Mouse (Mus musculus): ENCODE data around the gene Foxp1.

Foxp1 gene

DNA sequence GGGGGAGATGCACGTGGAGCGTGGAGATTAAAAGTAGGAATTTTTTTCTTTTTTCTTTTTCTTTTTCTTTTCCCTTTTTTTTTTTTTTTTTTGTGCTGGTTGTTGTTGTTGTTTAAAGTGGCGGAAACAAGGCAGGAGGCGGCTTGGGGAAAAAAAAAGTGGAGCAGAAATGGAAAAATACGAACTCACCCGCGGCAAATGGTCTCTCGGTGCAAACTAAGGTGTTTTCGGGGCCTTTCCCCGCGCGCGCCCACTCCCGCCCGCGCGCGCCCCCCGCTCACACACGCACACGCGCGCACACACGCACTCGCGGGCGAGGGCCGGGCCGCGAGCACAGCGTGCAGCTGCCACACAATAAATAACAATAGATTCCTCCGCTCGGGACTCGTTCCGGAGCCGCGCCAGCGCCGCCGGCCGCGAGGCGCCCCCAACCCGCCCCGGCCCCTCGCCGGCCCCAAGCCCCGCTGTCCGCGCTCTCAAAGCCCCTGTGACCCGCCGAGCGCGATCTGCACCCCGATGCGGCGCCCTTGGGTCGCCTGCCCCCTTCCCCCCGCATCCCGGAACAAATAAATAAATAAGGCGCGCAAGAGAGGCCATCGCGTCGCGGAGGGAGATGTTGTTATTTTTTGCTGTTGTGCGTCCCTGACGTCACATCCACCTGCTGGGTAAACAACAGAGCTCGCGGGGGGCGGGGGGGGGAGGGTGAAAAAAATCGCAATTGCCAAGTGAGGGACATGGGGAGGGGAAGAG, at the start of gene Foxp1:
Gene Foxp1 (minus strand): TSS at position 363 of the 750 bp plus-strand sequence.
- no peak for DNase-seq (ENCODE audit: low read depth, low spot score)

DNA sequence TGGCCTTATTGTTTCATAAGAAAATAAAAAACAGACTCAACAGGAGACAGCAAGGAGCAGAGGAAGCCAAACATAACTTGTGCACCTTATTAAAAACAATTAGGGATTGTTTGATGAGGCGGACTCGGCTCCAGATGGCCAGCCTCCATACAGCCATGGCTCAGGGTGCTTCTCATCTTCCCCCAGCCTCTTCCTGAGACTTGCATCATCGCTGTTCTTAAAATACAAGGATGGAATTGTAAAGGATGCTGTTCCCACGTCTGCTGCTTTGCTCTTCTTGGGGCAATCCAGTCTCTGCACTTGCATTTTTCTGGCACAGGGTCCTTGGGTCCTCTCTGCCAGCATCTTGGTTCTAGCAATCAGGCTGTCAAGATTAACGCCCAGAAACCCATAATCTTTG, 49.5 kb upstream of the Foxp1 start:
- no peak for DNase-seq (ENCODE audit: low read depth, low spot score)

DNA sequence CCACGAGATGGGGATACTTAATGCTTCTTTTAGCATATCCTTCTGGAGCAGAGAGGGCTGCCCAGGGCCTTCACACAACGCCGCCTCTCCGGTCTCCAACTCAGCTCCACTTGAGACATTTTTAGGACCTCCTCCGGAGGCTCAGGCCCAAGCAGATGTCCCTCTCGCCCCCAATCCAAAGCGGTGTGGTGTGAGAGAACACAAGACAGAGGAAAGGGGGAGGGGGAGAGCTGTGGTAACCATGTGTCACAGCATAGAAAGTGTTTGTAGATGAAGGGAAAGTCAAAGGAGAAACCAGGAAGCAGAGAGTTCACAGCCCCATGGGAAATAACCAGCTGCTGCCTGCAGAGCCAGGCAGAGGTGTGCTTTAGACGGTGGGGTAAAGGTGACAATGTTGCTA, 44.4 kb upstream of the Foxp1 start:
- DNase-seq (ENCODE audit: low read depth, low spot score) = no peak

DNA sequence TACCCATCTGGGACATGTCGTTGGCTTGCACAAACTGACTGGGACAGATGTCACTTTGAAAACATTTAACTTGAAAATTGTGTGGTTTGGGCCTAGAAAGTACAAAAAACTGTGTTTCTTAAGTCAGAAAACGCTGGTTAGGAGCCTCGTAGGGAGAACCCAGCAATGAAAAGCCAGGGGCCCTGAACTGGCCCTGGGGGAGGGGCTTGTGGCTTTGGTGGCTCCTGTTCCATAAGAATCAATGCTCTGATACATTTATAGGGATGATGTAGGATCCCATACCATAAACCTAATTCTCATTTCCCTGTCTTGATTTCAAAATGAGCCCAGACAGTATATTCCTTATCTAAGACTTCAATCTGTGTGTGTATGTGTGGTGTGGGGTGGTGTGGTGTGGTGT, 42.2 kb upstream of the Foxp1 start:
- DNase-seq (ENCODE audit: low read depth, low spot score) = no peak

DNA sequence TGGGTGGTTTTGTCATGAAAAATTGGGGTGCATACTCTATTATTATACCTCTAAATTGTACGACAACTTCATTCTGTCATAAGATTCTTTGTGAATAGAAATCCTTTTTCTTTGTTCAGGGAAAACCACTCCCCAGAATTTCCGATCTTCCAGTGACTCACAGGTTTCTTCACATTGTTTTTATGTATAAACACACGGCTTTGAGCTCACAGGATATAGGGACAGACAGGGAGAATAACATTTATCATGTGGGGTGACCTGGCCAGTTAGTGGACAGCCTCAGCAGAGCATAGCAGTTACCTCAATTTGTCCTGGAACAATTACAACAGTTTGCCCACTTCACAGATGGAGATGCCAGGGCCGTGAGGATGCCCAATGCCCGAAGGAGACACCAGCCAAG, 34.4 kb upstream of the Foxp1 start:
- no peak for DNase-seq (ENCODE audit: low read depth, low spot score)

DNA sequence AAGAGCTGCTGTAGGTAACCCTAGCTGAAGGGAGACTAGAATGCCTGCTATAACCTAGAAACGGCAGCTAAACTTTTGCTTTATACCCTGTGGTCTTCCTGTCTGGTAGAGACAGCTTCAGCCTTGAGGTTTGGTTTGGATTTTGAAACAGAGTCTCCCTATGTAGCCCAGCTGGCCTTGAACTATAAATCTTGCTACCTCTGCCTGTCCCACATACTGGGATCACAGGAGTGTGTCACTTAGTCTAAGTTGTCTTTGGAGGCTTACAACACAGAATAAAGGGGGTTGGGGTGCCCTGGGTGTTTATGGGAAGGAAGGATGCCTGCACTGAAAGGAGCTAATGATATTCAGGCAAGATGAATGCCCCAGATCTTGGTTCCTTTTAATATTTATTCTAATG, 30.3 kb upstream of the Foxp1 start:
- no peak for DNase-seq (ENCODE audit: low read depth, low spot score)

DNA sequence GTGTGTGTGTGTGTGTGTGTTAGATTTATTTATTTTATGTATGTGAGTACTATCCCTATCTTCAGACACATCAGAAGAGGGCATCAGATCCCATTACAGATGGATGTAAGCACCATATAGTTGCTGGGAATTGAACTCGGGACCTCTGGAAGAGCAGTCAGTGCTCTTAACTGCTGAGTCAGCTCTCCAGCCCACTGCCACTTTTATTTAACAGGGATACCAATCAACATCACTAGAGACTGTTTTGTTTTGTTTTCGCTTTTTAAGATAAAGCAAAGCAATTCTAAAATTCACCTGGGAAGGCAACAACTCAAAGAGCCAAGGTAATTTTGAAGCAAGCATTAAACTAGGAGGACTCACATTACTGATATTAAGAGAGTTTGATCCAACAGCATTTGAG, 23.9 kb upstream of the Foxp1 start:
- DNase-seq (ENCODE audit: low read depth, low spot score) = no peak

DNA sequence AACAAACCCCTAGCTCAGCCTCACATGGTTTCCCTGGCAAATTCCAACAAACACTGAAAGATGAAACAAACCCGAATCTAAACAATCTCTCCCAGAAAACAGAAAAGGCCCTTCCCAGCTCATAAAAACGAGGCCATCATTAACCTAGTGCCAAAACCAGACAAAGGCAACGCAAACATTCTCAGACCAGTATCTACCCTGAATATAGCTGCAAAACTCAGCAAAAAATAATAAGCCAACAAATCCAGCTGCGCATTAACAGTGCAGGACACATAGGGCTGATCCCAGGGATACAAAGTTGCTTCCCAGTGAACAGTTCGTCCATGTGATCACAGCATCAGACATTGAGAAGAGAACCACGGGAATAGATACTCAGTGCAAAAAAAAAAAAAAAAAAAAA, 22.9 kb upstream of the Foxp1 start:
- DNase-seq (ENCODE audit: low read depth, low spot score) = no peak

DNA sequence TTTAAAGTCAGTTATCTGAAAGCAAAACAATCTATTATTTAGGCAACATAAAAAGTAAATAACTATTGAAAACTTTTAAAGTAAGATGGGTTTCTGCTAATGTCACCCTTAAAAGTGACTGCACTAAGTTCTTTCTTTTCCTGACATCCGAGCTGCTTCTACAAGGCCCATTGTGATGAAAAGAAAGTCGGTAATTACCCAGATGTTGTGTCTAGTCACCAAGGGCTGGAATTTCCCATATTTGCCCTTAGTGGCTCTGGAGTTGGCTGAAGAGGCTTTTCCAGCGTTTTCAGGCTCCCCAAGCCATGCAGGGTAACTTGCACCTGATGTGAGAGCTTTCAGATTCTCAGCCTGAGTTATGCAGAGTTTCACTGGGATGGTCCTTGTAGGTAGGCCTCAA, 18.6 kb upstream of the Foxp1 start:
- no peak for DNase-seq (ENCODE audit: low read depth, low spot score)

DNA sequence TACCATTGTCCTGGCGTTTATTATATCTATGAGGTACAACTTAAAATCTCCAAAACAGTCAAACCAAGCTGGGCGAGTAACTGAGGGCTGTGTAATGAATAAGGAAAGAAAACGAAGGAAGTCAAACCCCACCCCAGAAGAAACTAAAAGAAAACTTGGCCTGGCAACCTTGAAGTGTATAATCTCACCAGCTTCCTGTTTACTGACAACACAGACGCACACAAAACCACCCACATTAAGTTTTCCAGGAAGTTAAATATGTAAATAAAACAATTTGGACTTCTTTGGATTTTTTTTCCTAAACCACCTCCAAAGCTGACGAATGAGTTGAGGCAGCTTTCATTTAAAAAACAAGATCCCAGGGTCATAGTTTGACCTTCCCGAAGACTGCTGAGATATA, 18.1 kb upstream of the Foxp1 start:
- DNase-seq (ENCODE audit: low read depth, low spot score) = no peak

DNA sequence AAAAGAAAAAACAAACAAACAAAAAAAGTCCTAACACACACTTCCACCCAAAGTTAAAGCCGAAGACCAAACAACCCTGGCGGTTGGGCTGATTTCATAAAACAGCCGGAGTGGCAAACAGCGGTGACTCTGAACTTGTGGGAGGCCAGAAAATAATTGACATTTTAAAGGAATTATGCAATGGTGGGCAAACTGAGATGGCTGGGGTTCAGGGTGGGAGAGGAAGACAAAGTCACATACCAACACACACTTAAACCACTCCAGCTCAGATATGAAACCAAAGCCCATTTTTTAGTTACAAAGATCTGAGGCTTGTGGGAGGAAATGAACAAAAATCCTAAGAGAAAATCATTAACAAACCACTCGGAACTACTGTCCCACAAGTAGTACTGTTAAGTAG, 17.6 kb upstream of the Foxp1 start:
- DNase-seq (ENCODE audit: low read depth, low spot score) = no peak

DNA sequence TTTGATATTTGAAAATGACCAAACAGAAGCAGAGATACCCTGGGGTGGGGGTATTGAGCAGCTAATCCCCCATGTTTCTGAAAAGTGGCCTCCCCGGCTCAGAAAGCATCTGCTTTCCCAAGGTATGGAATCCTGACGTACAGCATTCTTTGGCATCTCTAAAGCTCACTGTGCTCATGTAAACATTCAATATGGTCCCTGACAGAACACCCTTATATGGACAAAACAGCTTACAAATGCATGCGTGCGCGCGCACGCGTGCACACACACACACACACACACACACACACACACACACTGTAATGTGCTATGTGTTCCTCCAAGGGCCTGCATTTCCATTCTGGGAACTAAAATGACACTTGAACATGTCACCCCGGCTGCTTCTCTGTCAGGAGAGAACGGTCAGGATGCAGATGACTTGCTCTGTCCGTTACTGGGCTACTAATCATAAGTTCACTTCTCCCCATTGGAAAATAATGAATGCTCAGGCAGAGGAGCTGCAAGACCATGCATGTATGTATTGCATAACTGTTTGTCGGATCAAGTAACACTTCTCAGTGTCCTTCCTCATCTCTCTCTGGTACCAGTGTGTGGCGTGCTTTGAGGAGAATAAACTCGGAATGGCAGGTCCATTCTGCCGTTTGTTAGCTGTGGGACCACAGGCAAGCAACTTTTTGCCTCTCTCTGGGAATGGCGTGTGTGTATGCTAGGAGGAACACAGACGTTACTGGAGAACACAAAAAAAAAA, 15.8 kb upstream of the Foxp1 start:
- DNase-seq (ENCODE audit: low read depth, low spot score) = no peak

DNA sequence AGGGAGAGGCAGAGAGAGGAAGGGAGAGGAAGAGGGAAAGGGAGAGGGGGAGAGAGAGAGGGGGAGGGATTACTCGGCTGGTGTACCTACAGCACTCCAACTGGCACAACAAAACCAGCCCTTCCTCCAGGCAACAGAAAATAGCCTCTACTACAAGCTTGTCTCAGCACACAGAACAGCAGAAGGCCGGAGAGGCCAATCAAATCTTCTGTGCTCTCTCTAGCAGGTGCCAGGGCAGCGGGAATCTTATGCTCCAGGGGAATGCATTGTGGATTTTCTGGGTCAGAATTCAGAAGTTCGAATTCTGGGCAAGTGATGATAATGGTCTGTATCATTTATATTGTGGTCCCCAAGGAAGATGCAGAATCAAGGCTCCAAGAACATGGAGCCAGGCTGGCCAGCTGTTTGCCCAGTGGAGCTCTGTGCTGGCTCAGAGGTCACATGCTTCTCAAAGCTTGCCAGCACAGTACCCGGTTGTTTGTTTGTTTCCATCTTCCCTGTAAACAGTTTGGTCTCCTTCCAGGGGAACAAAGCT, 11.8 kb upstream of the Foxp1 start:
- DNase-seq (ENCODE audit: low read depth, low spot score) = no peak

DNA sequence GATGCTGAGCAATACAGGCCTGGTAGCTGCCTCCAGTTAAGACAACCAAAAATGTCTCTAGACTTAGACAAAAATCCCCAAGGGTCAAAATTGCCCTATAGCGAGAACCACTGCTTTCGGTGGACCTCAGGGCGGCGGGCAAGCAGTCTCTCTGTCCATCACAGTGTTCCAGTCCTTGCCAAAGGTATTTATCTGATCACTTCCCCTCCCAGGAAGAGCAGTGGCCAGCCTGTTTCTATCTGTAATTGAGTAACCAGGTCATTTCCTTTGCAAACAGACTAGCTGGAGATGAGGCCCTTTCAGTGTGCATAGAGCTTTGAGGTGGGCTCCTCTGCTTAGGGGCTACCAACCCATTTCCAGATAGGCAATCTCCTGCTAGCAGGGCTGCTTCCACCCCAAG, 9.9 kb upstream of the Foxp1 start:
- no peak for DNase-seq (ENCODE audit: low read depth, low spot score)

DNA sequence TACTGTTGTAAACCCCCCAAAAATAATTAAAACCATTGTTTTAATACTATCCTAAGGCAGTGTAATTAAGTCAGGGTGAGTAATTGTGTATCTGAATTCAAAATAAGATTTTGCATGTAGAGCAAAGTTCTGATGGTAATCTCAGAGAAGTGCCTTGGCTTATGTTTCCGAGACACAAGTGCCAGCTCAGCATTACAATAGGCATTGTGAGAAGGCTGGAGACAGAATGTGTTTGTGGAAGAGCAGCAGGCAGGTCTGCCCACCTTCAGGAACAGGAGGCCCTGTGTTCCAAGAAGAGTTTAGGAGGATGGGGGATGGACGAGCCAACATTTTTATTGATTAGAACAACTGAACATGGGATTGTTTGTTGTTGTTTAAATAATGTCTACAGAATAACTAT, 6.5 kb upstream of the Foxp1 start:
- DNase-seq (ENCODE audit: low read depth, low spot score) = no peak

DNA sequence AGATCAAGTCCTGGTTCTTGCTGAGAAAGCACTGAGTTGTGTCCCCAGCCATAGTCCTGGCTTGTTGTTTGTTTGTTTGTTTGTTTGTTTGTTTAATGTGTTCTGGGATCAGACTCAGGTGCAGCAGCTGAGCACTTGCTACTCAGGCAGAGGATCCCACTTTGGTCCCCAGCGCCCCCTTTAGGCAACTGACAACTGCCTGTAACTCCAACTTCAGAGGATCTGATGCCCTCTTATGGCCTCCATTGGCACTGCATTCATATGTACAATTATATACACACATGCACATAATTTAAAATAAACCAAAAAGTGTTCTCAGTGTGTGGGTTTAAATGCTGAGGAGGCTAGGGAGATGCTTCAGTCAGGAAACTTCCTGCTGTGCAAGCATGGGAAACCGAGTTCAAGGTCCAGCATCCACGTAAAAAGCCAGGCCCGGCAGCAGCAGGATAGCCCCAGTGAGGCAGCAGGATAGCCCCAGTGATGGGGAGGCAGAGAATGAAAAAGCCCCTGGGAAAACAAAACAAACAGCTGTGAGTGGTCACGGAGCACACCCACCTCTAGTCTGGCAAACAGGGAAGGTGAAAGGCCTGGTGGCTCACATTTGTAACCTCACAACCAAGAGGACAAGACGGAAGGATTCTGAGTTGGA, 5.1 kb upstream of the Foxp1 start:
- no peak for DNase-seq (ENCODE audit: low read depth, low spot score)

DNA sequence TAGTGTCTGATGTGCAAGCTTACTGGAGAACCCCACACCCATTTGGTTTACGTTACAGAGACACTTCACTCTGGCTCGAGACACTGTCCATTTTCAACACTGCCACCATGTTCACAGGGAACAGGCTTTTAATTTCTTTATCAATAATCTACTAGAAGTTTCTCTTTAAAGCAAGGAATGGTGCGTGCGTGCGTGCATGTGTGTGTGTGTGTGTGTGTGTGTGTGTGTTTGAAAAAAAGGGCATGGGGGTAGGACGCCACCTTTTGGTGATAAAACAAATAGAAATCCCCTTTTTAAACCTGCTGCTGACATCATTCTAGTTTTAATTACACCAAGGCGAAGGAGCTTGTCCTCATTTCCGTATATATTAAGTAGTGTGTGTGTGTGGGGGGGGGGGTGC, 2.8 kb upstream of the Foxp1 start:
- DNase-seq (ENCODE audit: low read depth, low spot score) = no peak

DNA sequence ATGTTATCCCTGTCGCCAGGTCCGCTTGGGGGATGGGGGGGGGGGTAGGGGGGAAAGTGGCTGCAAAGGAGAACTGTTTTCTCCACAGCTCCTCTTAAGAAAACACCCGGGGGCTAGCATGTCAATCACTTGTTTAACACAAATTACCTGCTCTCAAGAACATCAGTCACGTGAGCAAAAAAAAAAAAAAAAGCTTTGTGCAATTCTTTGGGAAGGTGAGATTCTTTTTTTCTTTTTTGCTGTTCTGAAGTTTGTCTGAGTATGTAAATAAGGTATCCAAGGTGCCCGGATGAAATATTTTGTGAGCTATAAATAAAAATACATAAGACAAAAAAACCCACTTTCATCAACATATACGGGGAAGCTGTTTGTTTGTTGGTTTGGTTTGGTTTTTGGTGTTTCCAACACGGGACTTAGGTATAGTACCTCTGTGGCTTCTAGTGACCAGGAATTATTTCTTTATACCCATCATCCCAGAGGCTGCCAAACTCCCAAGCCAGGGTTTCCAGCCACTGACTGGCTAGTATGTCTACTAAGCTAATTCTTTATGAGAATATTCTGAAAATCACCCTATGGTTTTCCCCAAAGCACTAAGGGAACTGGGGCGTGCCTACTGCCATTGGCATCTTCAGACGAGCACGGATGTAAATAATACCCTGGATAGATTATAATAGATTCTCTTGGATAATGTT, 1.3 kb upstream of the Foxp1 start:
- DNase-seq (ENCODE audit: low read depth, low spot score) = no peak

DNA sequence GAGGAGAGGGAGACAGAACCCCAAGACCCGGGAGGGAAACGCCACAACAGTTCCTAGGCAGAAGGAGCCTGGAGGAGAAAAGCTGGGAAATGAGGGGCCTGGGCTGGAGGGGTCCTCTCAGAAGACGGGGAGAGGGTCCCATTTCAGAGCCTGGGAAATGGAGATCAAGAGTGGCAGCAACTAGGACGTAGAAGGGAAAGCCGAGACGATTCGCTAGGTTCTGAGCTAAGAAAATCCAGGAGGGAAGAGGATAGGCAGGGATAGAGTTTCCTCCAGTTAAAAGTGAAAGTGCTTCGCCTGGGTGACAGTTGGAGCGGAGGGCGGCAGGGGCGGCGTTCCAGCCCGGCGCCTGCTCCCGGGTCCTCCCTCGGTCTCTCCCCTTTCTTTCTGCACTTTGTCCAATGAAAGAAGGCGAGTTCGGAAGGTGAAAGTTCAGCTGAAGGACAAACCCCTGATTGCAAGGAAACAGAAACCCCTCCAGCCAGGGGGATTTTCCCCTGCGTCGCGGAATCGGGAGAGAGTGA, 650 bp upstream of the Foxp1 start:
- no peak for DNase-seq (ENCODE audit: low read depth, low spot score)

DNA sequence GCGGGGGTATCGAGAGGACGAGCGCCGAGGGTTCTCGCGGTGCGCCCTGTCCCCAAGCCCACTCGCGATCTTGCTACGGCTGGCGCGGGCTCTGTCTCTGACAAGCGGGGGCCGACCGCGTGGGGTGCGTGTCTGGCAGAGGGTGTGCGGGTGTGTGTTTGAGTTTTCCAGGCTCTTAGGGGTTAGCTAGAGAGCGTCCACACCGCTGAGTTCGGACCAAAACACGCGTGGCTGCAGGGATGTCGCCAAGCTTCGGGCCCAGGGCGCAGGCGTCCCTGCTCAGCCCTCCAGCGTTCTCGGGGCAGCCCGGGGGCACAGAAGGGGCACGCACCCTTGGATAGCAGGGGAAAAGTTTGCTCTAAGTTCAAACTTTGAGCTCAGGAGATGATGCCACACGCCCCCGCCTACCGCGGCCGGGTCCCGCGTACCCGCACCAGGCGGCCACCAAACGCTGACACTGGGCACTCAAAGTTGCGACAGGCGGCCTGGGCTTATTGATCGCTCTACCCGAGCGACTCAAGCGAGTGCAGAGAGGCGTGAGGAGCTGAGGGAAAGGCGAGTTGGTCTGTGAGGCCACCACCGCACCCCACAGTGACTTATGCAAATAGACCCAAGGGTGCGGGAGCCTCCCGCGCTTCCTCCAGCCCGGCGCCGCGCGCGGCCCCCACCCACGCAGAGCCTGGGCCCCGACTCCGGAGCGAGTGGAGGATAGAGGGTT, 721 bp downstream of the Foxp1 start:
- DNase-seq (ENCODE audit: low read depth, low spot score) = no peak

DNA sequence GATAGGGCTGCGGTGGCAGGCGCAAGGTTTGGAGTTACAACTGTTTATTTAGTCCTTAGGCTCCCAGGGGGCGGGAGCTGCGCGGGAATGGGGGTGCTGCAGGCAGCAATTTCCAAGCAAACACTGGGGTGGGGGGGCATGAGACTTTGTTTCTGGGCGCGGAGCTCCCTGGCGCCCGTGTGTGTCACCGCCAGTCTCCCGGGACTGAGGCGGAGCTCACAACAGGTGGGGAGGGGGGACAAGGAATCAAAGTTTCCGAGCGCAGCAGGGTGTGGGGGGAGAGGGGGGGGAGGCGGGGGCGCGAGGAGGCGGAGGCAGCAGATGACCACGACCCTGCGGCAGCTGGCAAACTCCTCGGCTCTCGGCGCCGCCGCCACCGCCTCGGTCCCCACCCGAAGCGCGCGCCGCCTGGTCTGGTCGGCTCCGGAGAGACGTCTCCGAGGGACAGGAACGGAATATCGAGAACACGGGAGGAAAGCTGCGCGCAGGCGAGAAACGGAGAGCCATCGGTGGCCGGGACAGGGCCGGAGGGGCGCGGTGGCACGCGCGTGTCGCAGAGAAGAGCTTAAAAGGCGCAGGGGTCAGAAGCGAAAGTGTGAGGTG, 1.4 kb downstream of the Foxp1 start:
- DNase-seq (ENCODE audit: low read depth, low spot score) = no peak
